Mouse (Mus musculus) bone marrow macrophage, adult 2 months (primary cell): ENCODE measurements around the gene Fam83e. TPM values are rescaled to one million over a fixed set of nuclear protein-coding genes. Genes with fewer than 3 reads are reported as not detected.

ENCODE experiments used
- H3K27ac ChIP-seq: 2 replicates; pipeline ENCODE4 v1.5.1; 2012; ENCODE audit warnings: low read depth, low read length; ENCODE audit not compliant: insufficient read depth
- H3K4me1 ChIP-seq: 2 replicates; pipeline ENCODE4 v1.6.1; 2012; ENCODE audit warnings: low read length; ENCODE audit not compliant: control insufficient read depth, insufficient read depth
- H3K4me3 ChIP-seq: 2 replicates; pipeline ENCODE4 v1.5.1; 2012; ENCODE audit warnings: mild to moderate bottlenecking, low read length, moderate library complexity; ENCODE audit not compliant: insufficient read depth
- CTCF ChIP-seq: IDR thresholded peaks from 2 replicates; pipeline ENCODE4 v1.5.1; 2012; ENCODE audit warnings: low read depth, mild to moderate bottlenecking, low read length, moderate library complexity
- POLR2A ChIP-seq: IDR thresholded peaks from 2 replicates; pipeline ENCODE4 v1.6.1; 2012; ENCODE audit warnings: mild to moderate bottlenecking, low read depth, low read length, borderline replicate concordance
- polyA plus RNA-seq: library from polyadenylated mRNA; stranded (reverse); fragments of >200 nt; gene quantifications from 2 replicates; pipeline ENCODE4 v1.2.4, GENCODE M21; 2012; ENCODE audit not compliant: missing spikeins, insufficient read depth, insufficient read length

Gene Fam83e
- polyA plus RNA-seq, 1 experiment, result not detected

DNA sequence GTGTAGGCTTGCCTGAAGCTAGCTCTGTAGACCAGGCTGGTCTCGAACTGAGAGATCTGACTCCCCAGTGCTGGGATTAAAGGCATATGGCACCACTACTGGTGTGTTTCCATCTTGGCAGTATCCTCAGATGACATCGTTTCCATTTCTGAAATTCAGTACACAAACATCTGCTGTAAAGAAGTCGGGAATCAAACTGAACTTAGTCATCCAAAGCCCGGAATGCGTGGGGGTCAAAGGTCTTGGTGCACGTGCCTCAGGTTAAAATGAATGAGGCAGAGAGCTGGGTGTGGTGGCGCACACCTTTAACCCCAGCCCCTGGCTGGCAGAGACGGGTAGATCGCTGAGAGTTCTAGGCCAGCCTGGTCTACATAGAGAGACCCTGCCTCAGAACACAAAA is 29.1 kb downstream of the Fam83e start:
- H3K4me1 ChIP-seq, result peaks cover 23% of the 10 kb centered on the region
- no peak overlapping the region for H3K4me3 ChIP-seq
- TF ChIP-seq POLR2A (no peak), CTCF (no peak)
- H3K27ac ChIP-seq, result no peak overlapping the region

DNA sequence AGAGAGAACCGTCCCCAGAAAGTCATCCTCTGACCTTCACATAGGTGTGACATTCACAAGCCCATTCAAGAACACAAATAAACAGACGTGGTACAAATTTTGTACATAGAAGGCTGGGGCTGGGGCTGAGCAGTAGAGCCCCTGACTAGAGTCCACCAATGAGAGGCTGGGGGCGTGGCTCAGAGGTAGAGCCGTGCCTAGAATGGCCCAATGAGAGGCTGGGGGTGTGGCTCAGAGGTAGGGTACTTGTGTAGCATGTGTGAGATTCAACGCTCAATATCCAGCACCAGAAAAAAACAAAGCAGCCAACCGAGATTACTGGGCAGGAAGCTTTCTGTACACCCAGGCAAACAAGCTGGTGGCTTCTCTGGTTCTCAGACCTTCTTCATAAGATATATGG is 34.7 kb downstream of the Fam83e start:
- no peak overlapping the region for H3K4me3 ChIP-seq

DNA sequence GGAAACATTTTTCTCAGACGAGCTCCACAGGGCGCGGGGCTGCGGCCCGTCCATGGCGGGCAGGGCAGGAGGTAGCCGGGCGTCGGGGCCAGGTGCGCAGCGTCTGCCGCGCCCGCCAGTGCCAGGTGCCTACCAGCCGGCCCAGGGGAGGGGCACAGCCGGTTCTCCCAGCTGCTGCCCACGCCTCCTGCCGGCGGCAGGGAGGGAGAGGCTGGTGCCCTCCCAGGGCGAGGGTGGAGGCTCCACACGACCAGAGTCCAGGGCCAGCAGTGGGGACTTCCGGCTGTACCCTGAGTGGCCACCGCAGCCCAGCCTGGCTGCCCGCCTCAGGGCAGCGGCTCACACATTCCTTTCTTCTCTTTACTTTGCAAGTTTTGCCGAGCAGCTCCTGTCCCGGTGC is 38.4 kb downstream of the Fam83e start:
- TF ChIP-seq CTCF (no peak), POLR2A (no peak)
- no peak overlapping the region for H3K4me3 ChIP-seq
- no peak overlapping the region for H3K27ac ChIP-seq
- H3K4me1 ChIP-seq, result no peaks in the 10 kb centered on the region

More for the DNA sequence above, 34.7 kb downstream of the Fam83e start:
- H3K27ac ChIP-seq, result no peak overlapping the region
- H3K4me1 ChIP-seq, result no peaks in the 10 kb centered on the region
- TF ChIP-seq CTCF, result no peak
- TF ChIP-seq POLR2A, result no peak

DNA sequence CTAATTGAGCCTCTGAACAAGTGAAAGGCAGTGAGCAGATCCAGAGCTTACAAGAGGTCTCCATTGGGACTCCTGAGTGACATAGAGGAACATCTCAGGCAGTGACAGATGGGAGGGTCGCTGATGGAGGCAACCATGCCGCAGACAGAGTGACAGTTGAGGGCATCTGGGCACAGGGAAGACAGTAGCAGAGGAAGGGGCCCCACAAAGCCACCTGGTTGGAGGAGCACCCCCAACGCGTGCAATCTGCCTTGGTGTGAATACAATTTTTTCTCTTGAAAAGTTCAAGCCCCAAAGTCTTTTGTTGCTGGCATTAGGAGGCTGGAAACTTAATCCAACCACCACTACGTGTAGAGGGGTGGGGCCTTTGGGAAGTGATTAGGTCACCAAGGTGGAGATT is 39.1 kb downstream of the Fam83e start:
- Histone ChIP-seq H3K27ac (no peak overlapping the region), H3K4me1 (no peaks in the 10 kb centered on the region), H3K4me3 (no peak overlapping the region)
- no peak for TF ChIP-seq CTCF

DNA sequence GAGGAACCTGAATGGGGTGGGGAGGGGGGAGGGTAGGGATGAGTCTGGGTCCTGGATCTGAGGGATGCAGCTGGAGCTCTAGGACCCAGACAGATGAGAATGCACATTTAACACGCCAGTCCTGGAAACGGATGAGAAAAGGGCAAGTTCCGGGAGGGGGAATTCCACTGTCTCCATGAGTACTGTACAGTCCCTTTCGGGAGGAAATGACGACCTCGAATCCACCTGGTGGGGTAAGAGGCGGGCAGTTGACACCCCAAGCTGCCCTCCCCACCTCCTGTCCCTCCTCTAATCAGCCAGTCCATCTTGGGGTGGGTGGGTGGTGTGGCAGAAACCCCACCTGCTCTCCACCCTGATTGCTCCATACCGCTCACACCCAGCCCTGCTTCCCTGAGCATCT is 45.0 kb downstream of the Fam83e start:
- Histone ChIP-seq H3K4me1 (no peaks in the 10 kb centered on the region), H3K27ac (no peak overlapping the region), H3K4me3 (no peak overlapping the region)
- TF ChIP-seq CTCF (no peak), POLR2A (no peak)

DNA sequence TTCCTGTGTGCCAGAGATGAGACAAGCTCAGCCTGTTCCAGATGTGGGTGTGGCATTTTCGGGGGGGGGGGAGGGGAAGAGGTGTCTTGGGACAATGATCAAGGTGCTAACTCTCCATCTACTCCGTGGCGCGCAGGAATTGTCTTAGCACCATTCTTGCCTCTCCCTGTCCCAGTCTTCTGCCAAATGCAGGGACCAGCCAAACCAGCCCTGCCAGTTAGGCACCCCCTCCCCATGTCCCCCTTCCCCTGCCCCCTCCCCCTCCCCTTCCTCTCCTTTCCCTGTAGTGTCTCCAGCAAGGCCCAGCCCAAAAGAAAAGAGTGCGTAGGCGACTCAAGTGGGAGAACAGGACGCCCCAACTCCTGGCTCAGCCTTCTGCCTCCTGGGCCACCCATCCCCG is 45.8 kb downstream of the Fam83e start:
- Histone ChIP-seq H3K27ac (no peak overlapping the region), H3K4me3 (no peak overlapping the region), H3K4me1 (no peaks in the 10 kb centered on the region)
- TF ChIP-seq POLR2A (no peak), CTCF (no peak)

DNA sequence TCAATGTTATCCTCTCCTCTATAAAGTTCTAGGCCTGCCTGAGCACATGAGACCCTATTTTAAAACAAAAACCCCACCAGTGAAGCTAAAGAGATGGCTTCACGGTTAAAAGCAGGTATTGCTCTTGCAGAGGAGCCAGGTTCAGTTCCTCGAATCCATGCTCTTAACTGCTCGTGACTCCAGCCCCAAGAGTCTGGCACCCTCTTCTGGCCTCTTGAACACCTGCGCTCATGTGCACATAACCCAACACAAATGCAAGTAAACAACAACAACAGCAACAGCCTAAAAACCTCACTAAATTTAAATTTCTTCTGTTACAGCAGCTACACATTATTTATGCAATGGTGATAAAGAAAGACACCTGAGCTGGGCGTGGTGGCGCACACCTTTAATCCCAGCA is 46.5 kb downstream of the Fam83e start:
- H3K27ac ChIP-seq, result no peak overlapping the region
- TF ChIP-seq POLR2A (no peak), CTCF (no peak)

DNA sequence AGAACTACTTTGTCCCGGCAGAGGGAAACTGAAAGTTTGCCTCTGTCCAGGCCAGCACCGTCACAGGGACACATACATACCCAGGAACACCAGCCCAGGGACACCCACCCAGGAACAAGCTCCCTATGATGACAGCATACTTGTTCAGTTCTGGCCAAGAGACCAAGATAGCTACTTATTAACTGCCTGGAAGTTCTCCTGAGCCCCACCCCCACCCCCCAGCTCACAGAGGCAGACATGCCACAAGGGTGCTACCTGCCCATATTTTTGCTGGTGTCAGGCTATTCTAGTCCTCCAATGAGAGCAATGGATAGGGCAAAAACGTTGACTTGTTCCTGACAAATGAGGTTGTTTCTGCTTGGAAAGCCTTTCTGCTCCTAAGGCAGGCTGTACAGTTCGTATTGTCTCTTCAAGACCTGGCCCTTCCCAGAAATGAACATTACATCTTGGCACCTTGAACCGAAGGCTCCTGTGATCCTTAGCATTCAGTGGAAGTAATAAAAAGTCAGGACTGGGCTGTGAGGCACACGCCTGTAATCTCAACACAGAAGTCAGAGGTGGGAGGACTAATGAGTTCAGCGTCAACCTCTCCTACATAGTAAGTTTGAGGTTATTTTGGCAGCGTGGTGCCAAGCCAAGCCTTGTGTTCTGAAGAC is 49.5 kb downstream of the Fam83e start:
- Histone ChIP-seq H3K27ac (no peak overlapping the region), H3K4me3 (no peak overlapping the region), H3K4me1 (no peaks in the 10 kb centered on the region)
- TF ChIP-seq POLR2A (no peak), CTCF (no peak)

More for the DNA sequence above, 46.5 kb downstream of the Fam83e start:
- Histone ChIP-seq H3K4me1 (no peaks in the 10 kb centered on the region), H3K4me3 (no peak overlapping the region)

DNA sequence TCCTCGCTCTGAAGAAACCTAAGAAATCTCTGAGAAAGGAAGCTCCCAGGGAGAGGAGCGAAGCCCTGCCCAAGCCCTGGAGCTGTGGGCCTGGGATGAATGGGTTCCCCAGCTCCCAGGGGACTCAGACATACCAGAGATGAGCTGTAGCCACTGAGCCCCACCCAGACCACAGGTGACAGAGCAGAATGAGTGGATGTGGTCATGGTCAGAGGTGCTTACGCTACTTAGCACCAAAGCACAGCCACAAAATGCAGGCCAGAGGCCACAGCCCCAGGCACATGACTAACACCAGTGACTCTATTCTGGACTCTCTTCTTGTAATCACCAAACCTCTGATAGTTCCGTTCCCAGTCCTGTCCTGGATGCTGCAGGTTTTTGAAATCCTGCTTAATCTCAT is 50.1 kb downstream of the Fam83e start:
- Histone ChIP-seq H3K4me1 (no peaks in the 10 kb centered on the region), H3K4me3 (no peak overlapping the region), H3K27ac (no peak overlapping the region)
- no peak for TF ChIP-seq POLR2A
- no peak for TF ChIP-seq CTCF

DNA sequence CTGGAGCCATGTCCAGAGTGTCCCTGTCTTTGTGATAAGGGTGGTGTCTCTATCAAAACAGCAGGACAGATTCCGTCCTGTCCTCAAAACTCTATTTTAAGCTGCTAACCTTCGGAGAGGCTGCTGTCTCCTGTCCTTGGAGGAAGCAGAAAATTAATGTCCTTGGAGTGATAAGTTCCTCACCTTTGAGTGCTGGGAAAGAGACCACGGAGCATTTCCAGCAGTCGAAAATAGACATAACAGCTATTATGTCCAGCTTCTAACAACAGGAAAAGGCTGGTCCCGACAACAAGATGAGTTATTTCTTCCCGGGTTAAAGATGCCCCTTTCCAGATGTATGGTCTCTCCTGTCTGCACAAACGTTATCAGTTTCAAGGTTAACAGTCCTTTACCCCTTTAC is 54.2 kb downstream of the Fam83e start:
- H3K27ac ChIP-seq, result no peak overlapping the region
- H3K4me3 ChIP-seq, result no peak overlapping the region
- H3K4me1 ChIP-seq, result peaks cover 5% of the 10 kb centered on the region; the same call in 1 of the 2 replicates
- TF ChIP-seq CTCF (no peak), POLR2A (no peak)

Other genes with a start within 250 kb of the Fam83e start
- gene Tulp2, start 239.3 kb upstream of the Fam83e start, polyA plus RNA-seq, result not detected in 2 replicates
- 1.1 TPM in 1 of 2 replicates, not detected in the other for gene Gm45808, start 234.4 kb upstream of the Fam83e start, polyA plus RNA-seq
- 22.0 and 25.4 TPM in 2 replicates for gene Dhdh, start 232.4 kb upstream of the Fam83e start, polyA plus RNA-seq
- gene Nucb1, start 210.8 kb upstream of the Fam83e start, polyA plus RNA-seq, result 278 and 296 TPM in 2 replicates
- gene Ppp1r15a, start 194.9 kb upstream of the Fam83e start, polyA plus RNA-seq, result 21.3 and 26.7 TPM in 2 replicates
- gene Plekha4, start 194.9 kb upstream of the Fam83e start, polyA plus RNA-seq, result 1.0 and 1.6 TPM in 2 replicates
- gene Hsd17b14, start 166.3 kb upstream of the Fam83e start, polyA plus RNA-seq, result 2.0 and 2.5 TPM in 2 replicates
- gene Bcat2, start 151.1 kb upstream of the Fam83e start, polyA plus RNA-seq, result 87.0 and 93.0 TPM in 2 replicates
- gene Fgf21, start 105.7 kb upstream of the Fam83e start, polyA plus RNA-seq, result not detected in 2 replicates
- gene Fut1, start 103.9 kb upstream of the Fam83e start, polyA plus RNA-seq, result not detected in 2 replicates
- not detected in 2 replicates for gene Izumo1, start 99.4 kb upstream of the Fam83e start, polyA plus RNA-seq
- gene Rasip1, start 93.7 kb upstream of the Fam83e start, polyA plus RNA-seq, result 0.40 TPM in 1 of 2 replicates, not detected in the other
- gene Mamstr, start 81.2 kb upstream of the Fam83e start, polyA plus RNA-seq, result not detected in 2 replicates
- not detected in 2 replicates for gene Fut2, start 54.8 kb upstream of the Fam83e start, polyA plus RNA-seq
- not detected in 2 replicates for gene Ntn5, start 37.2 kb upstream of the Fam83e start, polyA plus RNA-seq
- gene Sec1, start 26.8 kb upstream of the Fam83e start, polyA plus RNA-seq, result not detected in 2 replicates
- 1.3 and 1.9 TPM in 2 replicates for gene Car11, start 21.4 kb upstream of the Fam83e start, polyA plus RNA-seq
- 85.2 and 85.6 TPM in 2 replicates for gene Dbp, start 16.1 kb upstream of the Fam83e start, polyA plus RNA-seq
- 802 and 833 TPM in 2 replicates for gene Rpl18, start 5.8 kb upstream of the Fam83e start, polyA plus RNA-seq
- gene Sphk2, start 3.2 kb upstream of the Fam83e start, polyA plus RNA-seq, result 51.2 and 56.1 TPM in 2 replicates
- not detected in 2 replicates for gene Spaca4, start 4.6 kb downstream of the Fam83e start, polyA plus RNA-seq
- 0.16 TPM in 1 of 2 replicates, not detected in the other for gene Lmtk3, start 62.5 kb downstream of the Fam83e start, polyA plus RNA-seq
- 1.5 TPM in 1 of 2 replicates, not detected in the other for gene Sult2b1, start 63.5 kb downstream of the Fam83e start, polyA plus RNA-seq
- gene Cyth2, start 93.4 kb downstream of the Fam83e start, polyA plus RNA-seq, result 63.7 and 68.8 TPM in 2 replicates
- gene Kcnj14, start 103.6 kb downstream of the Fam83e start, polyA plus RNA-seq, result not detected in 2 replicates
- gene Grwd1, start 109.7 kb downstream of the Fam83e start, polyA plus RNA-seq, result 4.4 and 4.9 TPM in 2 replicates
- 169 and 174 TPM in 2 replicates for gene Kdelr1, start 151.6 kb downstream of the Fam83e start, polyA plus RNA-seq
- 0.24 and 0.34 TPM in 2 replicates for gene Grin2d, start 157.2 kb downstream of the Fam83e start, polyA plus RNA-seq
- 1.1 TPM in 1 of 2 replicates, not detected in the other for gene Syngr4, start 175.5 kb downstream of the Fam83e start, polyA plus RNA-seq
- 15.1 and 18.9 TPM in 2 replicates for gene Tmem143, start 175.7 kb downstream of the Fam83e start, polyA plus RNA-seq
- gene Emp3, start 200.2 kb downstream of the Fam83e start, polyA plus RNA-seq, result 635 and 697 TPM in 2 replicates
- 3.2 and 3.9 TPM in 2 replicates for gene Ccdc114, start 202.9 kb downstream of the Fam83e start, polyA plus RNA-seq